Mouse (Mus musculus) heart, postnatal 0 days (tissue): ENCODE data around the gene Foxc2. TPM values are rescaled to one million over a fixed set of nuclear protein-coding genes. Genes with fewer than 3 reads are reported as not detected.
A peak's percentile ranks its signal among the peaks of the same experiment; 100 is the strongest.

ENCODE experiments used
- ATAC-seq: fragments of 200-750 bp; cut with Nextera tagmentation; 2 replicates; pipeline ENCODE4 v1.8.0; 2017; ENCODE audit warnings: low read depth, moderate number of reproducible peaks, moderate library complexity; ENCODE audit not compliant: insufficient read depth
- DNase-seq: peaks from one replicate; pipeline ENCODE4 v3.0.0-alpha.2; 2016; ENCODE audit warnings: low spot score
- H3K27ac ChIP-seq: fragments of 300-500 bp; sonication (generic); 2 replicates; pipeline ENCODE4 v1.5.1; 2014; ENCODE audit warnings: low read depth, mild to moderate bottlenecking
- H3K27me3 ChIP-seq: fragments of 300-500 bp; sonication (generic); 2 replicates; pipeline ENCODE4 v1.6.1; 2014; ENCODE audit warnings: low read length, mixed read lengths; ENCODE audit not compliant: control insufficient read depth, insufficient read depth
- H3K36me3 ChIP-seq: fragments of 300-500 bp; sonication (generic); replicated peaks from 2 replicates; pipeline ENCODE4 v1.6.1; 2014; ENCODE audit warnings: low read length, mixed read lengths; ENCODE audit not compliant: control insufficient read depth, insufficient read depth
- H3K4me1 ChIP-seq: fragments of 300-500 bp; sonication (generic); 2 replicates; pipeline ENCODE4 v1.6.1; 2014; ENCODE audit warnings: antibody characterized with exemption; ENCODE audit not compliant: control insufficient read depth, insufficient read depth
- H3K4me2 ChIP-seq: fragments of 300-500 bp; sonication (generic); 2 replicates; pipeline ENCODE4 v1.6.1; 2014; ENCODE audit warnings: low read depth, mild to moderate bottlenecking, low read length, moderate library complexity
- H3K4me3 ChIP-seq: fragments of 300-500 bp; sonication (generic); 2 replicates; pipeline ENCODE4 v1.5.1; 2014; ENCODE audit warnings: low read depth, low read length
- H3K9ac ChIP-seq: fragments of 300-500 bp; sonication (generic); replicated peaks from 2 replicates; pipeline ENCODE4 v1.6.1; 2014; ENCODE audit warnings: low read depth, low read length, mixed read lengths
- H3K9me3 ChIP-seq: fragments of 300-500 bp; sonication (generic); replicated peaks from 2 replicates; pipeline ENCODE4 v1.6.1; 2016; ENCODE audit warnings: low read length; ENCODE audit not compliant: control insufficient read depth
- CTCF ChIP-seq: IDR thresholded peaks from 2 replicates; pipeline ENCODE4 v1.5.1; 2016; ENCODE audit warnings: antibody characterized with exemption, control low read depth, low read depth
- EP300 ChIP-seq: IDR thresholded peaks from 2 replicates; pipeline ENCODE4 v1.6.1; 2016; ENCODE audit warnings: antibody characterized with exemption, low read depth
- WGBS: fragments of 180-500 bp; shearing (Covaris S2); extraction: QIAGEN DNeasy Blood & Tissue Kit; methylation state at CpG from one replicate; pipeline ENCODE4 v1.1.7; 2014; 5-methylcytosine and 5-hydroxymethylcytosine counted together
- polyA plus RNA-seq: library from polyadenylated mRNA; unstranded; fragments of >200 nt; fragmentation: Nextera tagmentation; extraction: Ambion mirVana; gene quantifications from 2 replicates; pipeline ENCODE4 v1.2.1, GENCODE M21; 2015
- total RNA-seq: library from RNA; depleted of rRNA; stranded (reverse); fragments of >200 nt; gene quantifications from 2 replicates; pipeline ENCODE4 v1.2.3, GENCODE M21; 2014; ENCODE audit warnings: low replicate concordance

Gene Foxc2
- total and polyA plus RNA-seq, 2 experiments from 2014 or later = 2.5 to 6.6 TPM

- TF ChIP-seq EP300 (no peak), CTCF (no peak)
- H3K4me1 ChIP-seq = no peaks in the 10 kb centered on the region
- DNase-seq = no peak
- 61% methylated on average over 6 of the region's 6 CpGs for WGBS
- H3K4me2 ChIP-seq = no peak overlapping the region
- no peak overlapping the region for H3K4me3 ChIP-seq
- ATAC-seq = no peak
- H3K36me3 ChIP-seq = peaks cover 16% of the 10 kb centered on the region
- peaks cover 60% of the 10 kb centered on the region for H3K27me3 ChIP-seq
- H3K9me3 ChIP-seq = no peaks in the 10 kb centered on the region
- no peak overlapping the region for H3K27ac ChIP-seq
- no peak overlapping the region for H3K9ac ChIP-seq
Measured at GRCm38 (mm10) chr8:121093496-121093895, 22.5 kb upstream of the Foxc2 start.

- Histone ChIP-seq H3K36me3 (peaks cover 50% of the 10 kb centered on the region), H3K27me3 (no peaks in the 10 kb centered on the region), H3K4me3 (no peak overlapping the region), H3K27ac (no peak overlapping the region), H3K9me3 (no peaks in the 10 kb centered on the region), H3K4me2 (no peak overlapping the region), H3K9ac (no peak overlapping the region), H3K4me1 (peaks cover 5% of the 10 kb centered on the region; the same call in 1 of the 2 replicates)
- ATAC-seq (peak; percentile 79), DNase-seq (peak; percentile 83)
- WGBS = 42% methylated on average over 17 of the region's 17 CpGs
- no peak for TF ChIP-seq EP300
- TF ChIP-seq CTCF = peak; percentile 96
Measured at GRCm38 (mm10) chr8:121104049-121104818, 11.7 kb upstream of the Foxc2 start.

GRCm38 (mm10) chr8:121107668-121108656 lies 8.0 kb upstream of the Foxc2 start, which contains the start of gene Mthfsd:
Gene Mthfsd, minus strand, starts transcription at chr8:121108392.
- Histone ChIP-seq H3K9me3 (no peaks in the 10 kb centered on the region), H3K27me3 (0 out of 2 replicates have a peak, but pooled peaks cover 8% of the 10 kb centered on the region), H3K4me3 (peak within 1 kb of the TSS; percentile 98), H3K9ac (peak within 1 kb of the TSS; percentile 93), H3K36me3 (peaks cover 13% of the 10 kb centered on the region; the same call in 1 of the 2 replicates), H3K4me1 (peaks cover 5% of the 10 kb centered on the region; the same call in 1 of the 2 replicates), H3K27ac (peak within 1 kb of the TSS; percentile 87), H3K4me2 (peak within 1 kb of the TSS; percentile 96)
- 1% methylated on average over 75 of the region's 75 CpGs for WGBS
- TF ChIP-seq EP300 = no peak
- TF ChIP-seq CTCF = no peak
- ATAC-seq = peak; percentile 89
- DNase-seq = peak; percentile 95

GRCm38 (mm10) chr8:121108657-121109056 lies 7.3 kb upstream of the Foxc2 start:
- Histone ChIP-seq H3K36me3 (0 out of 2 replicates have a peak, but pooled peaks cover 11% of the 10 kb centered on the region), H3K9me3 (no peaks in the 10 kb centered on the region), H3K27ac (peak overlapping the region; percentile 87), H3K27me3 (peaks cover 11% of the 10 kb centered on the region), H3K4me2 (peak overlapping the region; percentile 96), H3K4me3 (peak overlapping the region; percentile 98), H3K9ac (peak overlapping the region; percentile 93; the same call in 1 of the 2 replicates), H3K4me1 (peaks cover 5% of the 10 kb centered on the region; the same call in 1 of the 2 replicates)
- no peak for TF ChIP-seq CTCF
- TF ChIP-seq EP300 = no peak
- WGBS = 15% methylated on average over 5 of the region's 5 CpGs
- DNase-seq (no peak), ATAC-seq (no peak)

- Histone ChIP-seq H3K4me1 (peaks cover 5% of the 10 kb centered on the region; the same call in 1 of the 2 replicates), H3K27me3 (peaks cover 37% of the 10 kb centered on the region), H3K4me2 (no peak overlapping the region), H3K9me3 (no peaks in the 10 kb centered on the region), H3K4me3 (no peak overlapping the region), H3K9ac (no peak overlapping the region), H3K27ac (no peak overlapping the region), H3K36me3 (no peaks in the 10 kb centered on the region)
- DNase-seq (no peak), ATAC-seq (no peak)
- 42% methylated on average over 7 of the region's 7 CpGs for WGBS
- TF ChIP-seq EP300 (no peak), CTCF (no peak)
Measured at GRCm38 (mm10) chr8:121111145-121111907, 4.6 kb upstream of the Foxc2 start.
